Mouse (Mus musculus): ENCODE data around the gene Baz1b. TPM values are rescaled to one million over a fixed set of nuclear protein-coding genes. Genes with fewer than 3 reads are reported as not detected.

The Baz1b gene
- total RNA-seq, 2 experiments from 2014 or later, result 32.7 to 36.8 TPM

- intact Hi-C loops (cut with DNase I), result no loop called here
- TF ChIP-seq CTCF (IDR thresholded peaks at IDR 0.05), result no peak
Measured at GRCm38 (mm10) chr5:135162821-135163220, 24.2 kb upstream of the Baz1b start.

GRCm38 (mm10) chr5:135166909-135167308 is 20.2 kb upstream of the Baz1b start:
- Histone ChIP-seq H3K27ac (no peak overlapping the region), H3K4me3 (no peak overlapping the region)
- intact Hi-C loops (cut with DNase I), result no loop called here
- DNase-seq, result no peak
- TF ChIP-seq CTCF (IDR thresholded peaks at IDR 0.05), result no peak

More at GRCm38 (mm10) chr5:135162821-135163220, 24.2 kb upstream of the Baz1b start:
- Histone ChIP-seq H3K4me3 (no peak overlapping the region), H3K27ac (no peak overlapping the region)
- DNase-seq, result no peak

- no peak for DNase-seq
- intact Hi-C loops (cut with DNase I), result no loop called here
- peak overlapping the region; percentile 97 for H3K4me3 ChIP-seq
- no peak for TF ChIP-seq CTCF (IDR thresholded peaks at IDR 0.05)
- peak overlapping the region; percentile 98 for H3K27ac ChIP-seq
Measured at GRCm38 (mm10) chr5:135167469-135167868, 19.6 kb upstream of the Baz1b start.

- no peak for TF ChIP-seq CTCF (IDR thresholded peaks at IDR 0.05)
- Histone ChIP-seq H3K27ac (peak within 1 kb of the TSS; percentile 98), H3K4me3 (peak within 1 kb of the TSS; percentile 97)
- intact Hi-C loops (cut with DNase I), result loop anchor here (1.0 kb wide), 2 partner anchors 18 to 19 kb away; partner anchors contain the start of gene Tbl2
- DNase-seq, result peak; percentile 98
Measured at GRCm38 (mm10) chr5:135168063-135169062, 18.7 kb upstream of the Baz1b start, which contains the start of gene Bcl7b. TSS of gene Bcl7b (plus strand) at chr5:135168283.

- Histone ChIP-seq H3K4me3 (peak overlapping the region; percentile 97), H3K27ac (peak overlapping the region; percentile 98)
- TF ChIP-seq CTCF (IDR thresholded peaks at IDR 0.05), result no peak
- intact Hi-C loops (cut with DNase I), result no loop called here
- no peak for DNase-seq
Measured at GRCm38 (mm10) chr5:135169479-135169878, 17.6 kb upstream of the Baz1b start.

GRCm38 (mm10) chr5:135171688-135172220 is 15.3 kb upstream of the Baz1b start:
- no peak for DNase-seq
- TF ChIP-seq CTCF (IDR thresholded peaks at IDR 0.05), result no peak
- H3K4me3 ChIP-seq, result no peak overlapping the region
- H3K27ac ChIP-seq, result no peak overlapping the region
- intact Hi-C loops (cut with DNase I), result no loop called here

GRCm38 (mm10) chr5:135172986-135173385 is 14.1 kb upstream of the Baz1b start:
- no peak overlapping the region for H3K4me3 ChIP-seq
- TF ChIP-seq CTCF (IDR thresholded peaks at IDR 0.05), result no peak
- DNase-seq, result no peak
- no peak overlapping the region for H3K27ac ChIP-seq
- intact Hi-C loops (cut with DNase I), result no loop called here

GRCm38 (mm10) chr5:135175086-135175485 is 12.0 kb upstream of the Baz1b start:
- 0 out of 2 replicates have a peak, but pooled peaks have one; percentile 1 for TF ChIP-seq CTCF (IDR thresholded peaks at IDR 0.05)
- intact Hi-C loops (cut with DNase I), result no loop called here
- Histone ChIP-seq H3K27ac (no peak overlapping the region), H3K4me3 (no peak overlapping the region)
- DNase-seq, result no peak

- intact Hi-C loops (cut with DNase I), result no loop called here
- no peak for DNase-seq
Measured at GRCm38 (mm10) chr5:135178523-135178922, 8.5 kb upstream of the Baz1b start.

GRCm38 (mm10) chr5:135178996-135179395 is 8.1 kb upstream of the Baz1b start:
- no peak overlapping the region for H3K4me3 ChIP-seq
- TF ChIP-seq CTCF (IDR thresholded peaks at IDR 0.05), result no peak
- DNase-seq, result no peak
- H3K27ac ChIP-seq, result no peak overlapping the region
- intact Hi-C loops (cut with DNase I), result no loop called here

More at GRCm38 (mm10) chr5:135178523-135178922, 8.5 kb upstream of the Baz1b start:
- Histone ChIP-seq H3K4me3 (no peak overlapping the region), H3K27ac (no peak overlapping the region)
- no peak for TF ChIP-seq CTCF (IDR thresholded peaks at IDR 0.05)

- no peak for TF ChIP-seq CTCF (IDR thresholded peaks at IDR 0.05)
- no peak for DNase-seq
- H3K4me3 ChIP-seq, result no peak overlapping the region
- no peak overlapping the region for H3K27ac ChIP-seq
- intact Hi-C loops (cut with DNase I), result no loop called here
Measured at GRCm38 (mm10) chr5:135179616-135180015, 7.4 kb upstream of the Baz1b start.

GRCm38 (mm10) chr5:135180796-135181195 is 6.3 kb upstream of the Baz1b start:
- DNase-seq, result no peak
- Histone ChIP-seq H3K27ac (no peak overlapping the region), H3K4me3 (no peak overlapping the region)
- intact Hi-C loops (cut with DNase I), result no loop called here
- no peak for TF ChIP-seq CTCF (IDR thresholded peaks at IDR 0.05)

GRCm38 (mm10) chr5:135181776-135182175 is 5.3 kb upstream of the Baz1b start:
- Histone ChIP-seq H3K4me3 (no peak overlapping the region), H3K27ac (no peak overlapping the region)
- intact Hi-C loops (cut with DNase I), result no loop called here
- DNase-seq, result no peak
- no peak for TF ChIP-seq CTCF (IDR thresholded peaks at IDR 0.05)

Measured in gastrocnemius, adult 2 months (tissue).